Mouse (Mus musculus): Measurements from ENCODE around the gene Mybpc3.

DNA sequence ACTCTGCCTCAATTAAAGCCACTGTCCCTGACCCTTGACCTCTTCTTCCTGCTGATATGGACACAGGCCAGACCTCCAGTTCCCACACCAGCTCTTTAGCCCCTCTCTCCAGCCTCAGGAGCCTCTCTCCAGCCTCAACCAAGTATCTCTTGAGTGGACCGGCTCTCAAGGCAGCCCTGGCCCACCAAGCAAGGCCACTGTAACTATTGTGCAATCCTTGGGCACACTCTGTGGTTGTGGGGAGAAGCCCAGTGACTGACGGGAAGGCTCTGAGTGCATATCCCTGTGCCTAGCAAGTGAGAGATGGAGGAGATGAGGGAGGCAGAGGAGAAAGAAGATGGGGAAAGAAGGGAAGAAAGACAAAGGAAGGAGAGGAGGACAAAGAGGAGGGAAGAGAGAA lies 19.8 kb upstream of the Mybpc3 start:
- no peak for TF ChIP-seq POLR2A (IDR thresholded peaks at IDR 0.05; ENCODE audit: borderline replicate concordance, insufficient read depth, low read length)
- TF ChIP-seq CTCF (IDR thresholded peaks at IDR 0.05; ENCODE audit: borderline replicate concordance, insufficient read depth, low read depth, low read length) = no peak
